Mouse (Mus musculus): ENCODE measurements around the gene Ttc13. TPM values are rescaled to one million over a fixed set of nuclear protein-coding genes. Genes with fewer than 3 reads are reported as not detected.

Ttc13 gene
- polyA plus RNA-seq, 1 experiment from 2014 or later, result 64.0 TPM

- WGBS, result 81% methylated on average over 3 of the region's 3 CpGs
- H3K27ac ChIP-seq, result no peak overlapping the region
- no peaks in the 10 kb centered on the region for H3K4me1 ChIP-seq
- peaks cover 23% of the 10 kb centered on the region for H3K36me3 ChIP-seq
- no peaks in the 10 kb centered on the region for H3K27me3 ChIP-seq (replicated peaks)
- no peak overlapping the region for H3K4me2 ChIP-seq (replicated peaks)
- no peak overlapping the region for H3K4me3 ChIP-seq
- no peaks in the 10 kb centered on the region for H3K9me3 ChIP-seq
- ATAC-seq (ENCODE audit: low FRiP score, low read depth), result no peak
- no peak overlapping the region for H3K9ac ChIP-seq
Observed at GRCm38 (mm10) chr8:124668798-124669197, 53.0 kb downstream of the Ttc13 start.

DNA sequence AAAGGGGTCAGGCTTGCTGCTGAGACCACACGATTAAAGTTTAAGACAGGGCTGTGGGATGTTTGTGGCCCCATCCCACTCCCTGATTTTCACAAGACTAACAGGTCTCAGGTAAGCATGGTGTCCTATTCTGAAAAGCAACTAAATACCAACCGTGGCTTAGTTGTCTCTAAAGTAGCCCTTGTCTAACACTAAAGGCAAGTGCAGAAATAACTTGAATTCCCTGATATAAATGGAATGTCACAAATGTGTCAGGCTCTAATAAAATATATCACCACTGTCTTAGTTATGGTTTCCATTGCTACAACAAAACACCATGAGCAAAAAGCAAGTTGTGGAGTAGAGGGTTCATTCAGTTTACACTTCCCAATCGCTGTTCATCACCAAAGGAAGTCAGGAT is 57.4 kb downstream of the Ttc13 start:
- no peaks in the 10 kb centered on the region for H3K36me3 ChIP-seq
- H3K9ac ChIP-seq, result no peak overlapping the region
- 86% methylated on average over 3 of the region's 3 CpGs for WGBS
- H3K4me3 ChIP-seq, result no peak overlapping the region
- no peak for ATAC-seq (ENCODE audit: low FRiP score, low read depth)
- no peak overlapping the region for H3K4me2 ChIP-seq (replicated peaks)
- H3K4me1 ChIP-seq, result peaks cover 27% of the 10 kb centered on the region
- no peaks in the 10 kb centered on the region for H3K27me3 ChIP-seq (replicated peaks)
- no peak overlapping the region for H3K27ac ChIP-seq
- no peaks in the 10 kb centered on the region for H3K9me3 ChIP-seq

- Histone ChIP-seq H3K9ac (0 out of 2 replicates have a peak overlapping the region, but pooled peaks have one; percentile 21), H3K27me3 (replicated peaks) (no peaks in the 10 kb centered on the region), H3K9me3 (no peaks in the 10 kb centered on the region), H3K4me2 (replicated peaks) (peak overlapping the region; percentile 82), H3K4me3 (peak overlapping the region; percentile 80), H3K4me1 (peaks cover 28% of the 10 kb centered on the region), H3K27ac (peak overlapping the region; percentile 77; the same call in 1 of the 2 replicates), H3K36me3 (no peaks in the 10 kb centered on the region)
- 50% methylated on average over 4 of the region's 4 CpGs for WGBS
- ATAC-seq (ENCODE audit: low FRiP score, low read depth), result peak; percentile 18; the same call in 1 of the 2 replicates
Observed at GRCm38 (mm10) chr8:124663874-124664230, 57.9 kb downstream of the Ttc13 start.

GRCm38 (mm10) chr8:124663112-124663873 is 58.5 kb downstream of the Ttc13 start, which contains the start of gene 2310022B05Rik:
Gene 2310022B05Rik (minus strand): TSS chr8:124663369.
- WGBS, result 1% methylated on average over 68 of the region's 69 CpGs
- Histone ChIP-seq H3K4me3 (peak within 1 kb of the TSS; percentile 80), H3K9ac (peak within 1 kb of the TSS; percentile 88), H3K4me1 (peaks cover 32% of the 10 kb centered on the region), H3K36me3 (no peaks in the 10 kb centered on the region), H3K27ac (peak within 1 kb of the TSS; percentile 77), H3K27me3 (replicated peaks) (no peaks in the 10 kb centered on the region), H3K4me2 (replicated peaks) (peak within 1 kb of the TSS; percentile 82), H3K9me3 (no peaks in the 10 kb centered on the region)
- peak; percentile 91 for ATAC-seq (ENCODE audit: low FRiP score, low read depth)

DNA sequence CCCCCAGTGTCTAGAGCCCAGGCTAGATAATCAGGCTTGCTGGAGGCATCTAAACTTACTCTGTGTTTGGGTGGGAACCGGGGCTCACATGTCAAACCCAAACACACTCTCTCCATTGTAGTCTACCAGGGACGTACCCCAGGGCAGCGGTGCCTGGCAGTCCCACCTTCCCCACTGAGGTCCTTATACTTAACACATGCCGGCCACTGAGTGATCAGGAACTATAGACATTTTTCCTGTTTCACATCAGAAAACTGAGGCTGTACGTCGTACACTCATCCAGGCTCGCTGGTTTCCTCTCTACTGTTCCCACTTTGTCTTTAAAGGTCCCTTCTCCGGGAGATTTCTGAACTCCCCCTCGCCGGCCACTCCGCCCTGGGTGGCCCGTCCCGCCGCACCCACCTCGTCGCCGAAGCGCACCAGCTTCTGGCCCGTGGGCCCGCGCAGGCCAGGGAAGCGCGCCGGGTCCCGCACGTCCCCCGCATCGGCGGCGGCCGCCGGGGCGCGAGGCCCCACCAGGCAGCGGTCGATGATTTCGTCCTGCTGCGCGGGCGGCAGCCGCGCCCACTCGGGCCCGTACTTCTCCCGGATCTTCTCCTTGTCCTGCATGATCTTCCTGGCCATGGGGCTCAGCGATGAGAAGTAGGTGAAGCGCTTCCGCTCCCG is 59.2 kb downstream of the Ttc13 start:
- Histone ChIP-seq H3K36me3 (no peaks in the 10 kb centered on the region), H3K9ac (peak overlapping the region; percentile 88), H3K27me3 (replicated peaks) (no peaks in the 10 kb centered on the region), H3K4me2 (replicated peaks) (peak overlapping the region; percentile 82), H3K9me3 (no peaks in the 10 kb centered on the region), H3K4me3 (peak overlapping the region; percentile 80), H3K4me1 (peaks cover 35% of the 10 kb centered on the region), H3K27ac (peak overlapping the region; percentile 77)
- ATAC-seq (ENCODE audit: low FRiP score, low read depth), result peak; percentile 59
- WGBS, result under 1% methylated on average over 49 of the region's 49 CpGs

GRCm38 (mm10) chr8:124661781-124662180 is 60.0 kb downstream of the Ttc13 start:
- Histone ChIP-seq H3K27me3 (replicated peaks) (no peaks in the 10 kb centered on the region), H3K27ac (no peak overlapping the region), H3K9me3 (no peaks in the 10 kb centered on the region), H3K36me3 (no peaks in the 10 kb centered on the region), H3K4me1 (peaks cover 35% of the 10 kb centered on the region), H3K4me2 (replicated peaks) (peak overlapping the region; percentile 82), H3K9ac (peak overlapping the region; percentile 88), H3K4me3 (peak overlapping the region; percentile 80)
- 52% methylated on average over 9 of the region's 9 CpGs for WGBS
- ATAC-seq (ENCODE audit: low FRiP score, low read depth), result no peak

- H3K36me3 ChIP-seq, result no peaks in the 10 kb centered on the region; the same call in 1 of the 2 replicates
- no peak overlapping the region for H3K27ac ChIP-seq
- H3K27me3 ChIP-seq (replicated peaks), result no peaks in the 10 kb centered on the region
- H3K4me2 ChIP-seq (replicated peaks), result no peak overlapping the region
- no peak overlapping the region for H3K4me3 ChIP-seq
- peak; percentile 32 for ATAC-seq (ENCODE audit: low FRiP score, low read depth)
- H3K9me3 ChIP-seq, result no peaks in the 10 kb centered on the region
- 40% methylated on average over 2 of the region's 2 CpGs for WGBS
- no peak overlapping the region for H3K9ac ChIP-seq
- peaks cover 47% of the 10 kb centered on the region for H3K4me1 ChIP-seq
Observed at GRCm38 (mm10) chr8:124658415-124658814, 63.4 kb downstream of the Ttc13 start.

DNA sequence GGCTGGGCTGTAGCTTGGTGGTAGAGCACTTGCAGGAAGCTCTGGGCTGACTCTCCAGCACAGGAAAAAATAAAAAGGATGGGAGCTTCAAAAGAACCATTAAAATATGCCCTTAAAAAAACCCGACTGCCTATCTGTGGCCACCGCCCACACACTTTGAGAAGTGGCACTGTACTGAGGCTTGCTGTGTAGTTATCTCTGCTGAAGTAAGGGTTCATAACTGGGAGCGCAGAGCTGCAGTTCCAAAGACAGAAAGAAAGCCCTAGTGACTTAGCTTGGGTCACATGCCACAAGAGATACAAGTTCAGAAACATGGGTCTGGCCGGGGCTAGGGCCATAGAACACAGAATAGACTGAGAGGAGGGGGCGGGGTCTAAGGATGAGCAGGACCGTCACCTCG is 63.8 kb downstream of the Ttc13 start:
- 82% methylated on average over 7 of the region's 7 CpGs for WGBS
- Histone ChIP-seq H3K4me2 (replicated peaks) (no peak overlapping the region), H3K4me1 (peaks cover 47% of the 10 kb centered on the region), H3K27me3 (replicated peaks) (no peaks in the 10 kb centered on the region), H3K9me3 (no peaks in the 10 kb centered on the region), H3K4me3 (no peak overlapping the region), H3K27ac (no peak overlapping the region), H3K36me3 (no peaks in the 10 kb centered on the region; the same call in 1 of the 2 replicates), H3K9ac (no peak overlapping the region)
- ATAC-seq (ENCODE audit: low FRiP score, low read depth), result no peak

- ATAC-seq (ENCODE audit: low FRiP score, low read depth), result no peak
- Histone ChIP-seq H3K27ac (no peak overlapping the region), H3K4me1 (peaks cover 28% of the 10 kb centered on the region), H3K4me3 (no peak overlapping the region), H3K4me2 (replicated peaks) (no peak overlapping the region), H3K9ac (no peak overlapping the region), H3K36me3 (peaks cover 12% of the 10 kb centered on the region), H3K27me3 (replicated peaks) (no peaks in the 10 kb centered on the region), H3K9me3 (no peaks in the 10 kb centered on the region)
- 70% methylated on average over 28 of the region's 28 CpGs for WGBS
Observed at GRCm38 (mm10) chr8:124653568-124654475, 68.0 kb downstream of the Ttc13 start.

- H3K27ac ChIP-seq, result no peak overlapping the region
- H3K27me3 ChIP-seq (replicated peaks), result no peaks in the 10 kb centered on the region
- H3K4me3 ChIP-seq, result no peak overlapping the region
- H3K4me1 ChIP-seq, result peaks cover 29% of the 10 kb centered on the region
- 46% methylated on average over 4 of the region's 4 CpGs for WGBS
- no peak overlapping the region for H3K4me2 ChIP-seq (replicated peaks)
- H3K9me3 ChIP-seq, result no peaks in the 10 kb centered on the region
- H3K9ac ChIP-seq, result no peak overlapping the region
- peaks cover 12% of the 10 kb centered on the region for H3K36me3 ChIP-seq
- no peak for ATAC-seq (ENCODE audit: low FRiP score, low read depth)
Observed at GRCm38 (mm10) chr8:124652546-124652945, 69.2 kb downstream of the Ttc13 start.

DNA sequence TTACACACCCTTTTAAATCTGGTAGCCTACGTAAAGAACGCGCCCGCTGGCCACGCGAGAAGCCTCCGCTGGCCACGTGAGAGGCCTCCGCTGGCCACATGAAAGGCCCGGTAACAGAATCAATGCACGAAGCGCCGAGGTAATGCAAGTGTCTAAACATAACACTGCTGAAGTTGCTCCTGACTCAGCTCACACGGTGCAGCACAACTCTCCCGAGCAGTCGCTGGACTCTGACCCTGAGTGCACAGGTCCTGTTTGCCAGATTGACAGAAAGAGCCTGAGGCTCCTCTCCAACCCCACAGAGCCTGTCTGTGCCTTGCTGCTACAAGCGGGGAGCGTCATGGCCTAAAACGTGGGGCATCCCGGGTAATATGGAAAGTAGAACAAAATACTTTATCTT is 70.0 kb downstream of the Ttc13 start:
- Histone ChIP-seq H3K36me3 (peaks cover 12% of the 10 kb centered on the region), H3K27me3 (replicated peaks) (no peaks in the 10 kb centered on the region), H3K9ac (no peak overlapping the region), H3K27ac (no peak overlapping the region), H3K4me3 (no peak overlapping the region), H3K4me2 (replicated peaks) (no peak overlapping the region), H3K9me3 (no peaks in the 10 kb centered on the region), H3K4me1 (peaks cover 29% of the 10 kb centered on the region)
- WGBS, result 92% methylated on average over 20 of the region's 20 CpGs
- ATAC-seq (ENCODE audit: low FRiP score, low read depth), result no peak

DNA sequence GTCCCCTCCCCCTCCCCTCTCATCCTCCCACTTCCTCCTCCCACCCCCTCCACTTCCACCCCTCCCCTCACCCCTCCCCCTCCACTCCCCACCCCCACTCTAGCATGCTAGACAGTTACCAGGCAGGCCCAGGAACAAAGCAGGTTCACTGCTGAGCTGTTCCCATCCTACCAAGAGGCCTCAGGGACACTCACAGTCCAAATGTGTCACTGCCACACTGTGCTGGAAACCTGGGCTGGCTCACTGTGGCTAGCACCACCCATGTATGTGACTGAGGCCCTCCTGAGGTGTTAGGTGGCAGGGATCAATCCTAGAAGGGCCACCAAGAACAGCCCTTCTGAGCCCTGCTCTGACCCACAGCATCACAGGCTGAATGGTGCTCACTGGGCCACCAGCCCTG is 73.5 kb downstream of the Ttc13 start:
- no peak overlapping the region for H3K4me2 ChIP-seq (replicated peaks)
- no peak overlapping the region for H3K27ac ChIP-seq
- no peaks in the 10 kb centered on the region for H3K27me3 ChIP-seq (replicated peaks)
- peak; percentile 42; the same call in 1 of the 2 replicates for ATAC-seq (ENCODE audit: low FRiP score, low read depth)
- no peak overlapping the region for H3K4me3 ChIP-seq
- no peaks in the 10 kb centered on the region for H3K9me3 ChIP-seq
- H3K36me3 ChIP-seq, result peaks cover 20% of the 10 kb centered on the region
- H3K9ac ChIP-seq, result no peak overlapping the region
- H3K4me1 ChIP-seq, result peaks cover 33% of the 10 kb centered on the region

Measured in neural tube, embryonic 12.5 days (tissue).